Comparison of ENCODE assay signal across 7 mouse cellular contexts in the genomic region with DNA sequence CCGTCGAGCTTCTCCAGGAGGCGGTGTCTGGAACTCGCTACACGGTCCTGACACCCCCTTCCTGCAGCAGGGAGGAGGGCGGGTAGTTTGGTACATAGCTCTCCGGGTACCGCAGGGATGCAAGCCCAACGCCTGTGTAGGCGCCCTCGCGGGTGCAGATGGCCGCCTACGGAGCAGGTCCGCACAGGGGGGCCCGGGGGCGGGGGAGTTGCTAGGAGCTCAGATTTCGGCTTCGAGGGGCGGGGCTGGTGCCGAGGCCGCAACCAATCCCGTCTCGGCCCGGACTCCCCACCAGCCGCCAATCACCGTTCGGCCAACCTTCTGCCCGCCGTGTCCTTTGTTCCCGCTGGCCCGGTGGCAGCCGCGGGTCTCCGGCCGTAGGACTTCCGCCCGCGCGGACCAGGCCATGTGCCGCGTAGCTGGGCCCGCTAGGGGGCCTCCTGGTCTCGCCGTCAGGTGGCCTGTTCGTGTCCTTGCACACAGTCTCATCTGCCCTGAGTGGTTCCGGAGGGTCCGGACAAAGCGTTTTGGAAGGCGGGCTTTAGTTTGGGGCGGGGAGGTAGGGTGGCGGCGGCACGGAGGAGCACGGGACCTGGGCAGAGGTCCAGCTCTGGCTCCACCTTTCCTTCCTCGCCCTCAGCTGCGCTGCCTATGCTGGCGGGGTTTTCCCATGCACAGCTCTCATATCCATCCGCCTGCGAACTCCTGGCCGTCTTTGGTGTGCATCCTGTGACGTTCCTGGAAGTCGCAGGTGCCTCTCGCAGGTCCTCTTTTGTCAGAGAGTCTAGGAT. TPM values are rescaled to one million over a fixed set of nuclear protein-coding genes. Genes with fewer than 3 reads are reported as not detected.
DNase-seq lines count a peak whose midpoint lies in the region; ATAC-seq and TF ChIP-seq lines count a peak whose summit lies in the region.

No protein-coding gene starts in this region.

- H3K27me3 ChIP-seq in embryonic facial prominence, embryonic 10.5 days (replicated peaks; ENCODE audit: low read depth, poor library complexity, severe bottlenecking) = no peaks in the 10 kb centered on the region
- no peaks in the 10 kb centered on the region for H3K27me3 ChIP-seq in intestine, postnatal 0 days (replicated peaks; ENCODE audit: control insufficient read depth, insufficient read depth, low read length)
- no peaks in the 10 kb centered on the region for H3K27me3 ChIP-seq in midbrain, embryonic 11.5 days (ENCODE audit: control insufficient read depth, insufficient read depth, low read length)

- peak overlapping the region; percentile 75 for H3K4me2 ChIP-seq in intestine, postnatal 0 days (replicated peaks; ENCODE audit: low read depth)
- H3K4me2 ChIP-seq in midbrain, embryonic 11.5 days = peak overlapping the region; percentile 47

- H3K27ac ChIP-seq in embryonic facial prominence, embryonic 10.5 days (replicated peaks) = peak overlapping the region; percentile 99
- peak overlapping the region; percentile 94 for H3K27ac ChIP-seq in intestine, postnatal 0 days (ENCODE audit: low read depth, low read length)
- peak overlapping the region; percentile 92 for H3K27ac ChIP-seq in midbrain, embryonic 11.5 days (ENCODE audit: low read depth, low read length)

- peak; percentile 85 for TF ChIP-seq CTCF in intestine, postnatal 0 days (IDR thresholded peaks at IDR 0.05; ENCODE audit: low read depth)

- intact Hi-C loops in left cerebral cortex, postnatal 4 days (cut with DNase I) = loop anchor here (2.0 kb wide), 1 partner anchor 29 kb away; no protein-coding TSS in a partner anchor

- no peaks in the 10 kb centered on the region for H3K36me3 ChIP-seq in embryonic facial prominence, embryonic 10.5 days (replicated peaks)
- H3K36me3 ChIP-seq in intestine, postnatal 0 days (ENCODE audit: control insufficient read depth, insufficient read depth) = no peaks in the 10 kb centered on the region
- H3K36me3 ChIP-seq in midbrain, embryonic 11.5 days (ENCODE audit: control insufficient read depth, insufficient read depth, low read length) = no peaks in the 10 kb centered on the region

- DNase-seq in adrenal gland, adult 2 months = peak; percentile 98
- peak; percentile 99 for DNase-seq in embryonic facial prominence, embryonic 10.5 days (ENCODE audit: low spot score)
- DNase-seq in gonadal fat pad, adult 2 months (ENCODE audit: low read depth) = peak; percentile 46
- peak; percentile 97 for DNase-seq in left cerebral cortex, postnatal 4 days
- peak; percentile 98 for DNase-seq in midbrain, embryonic 11.5 days (ENCODE audit: low spot score, missing footprints)
- peak; percentile 90 for DNase-seq in skeletal muscle tissue, adult 2 months (ENCODE audit: low read depth, low spot score)

- peaks cover 70% of the 10 kb centered on the region for H3K4me1 ChIP-seq in embryonic facial prominence, embryonic 10.5 days
- H3K4me1 ChIP-seq in intestine, postnatal 0 days (replicated peaks; ENCODE audit: control insufficient read depth, insufficient read depth, low read length) = peaks cover 8% of the 10 kb centered on the region
- peaks cover 36% of the 10 kb centered on the region for H3K4me1 ChIP-seq in midbrain, embryonic 11.5 days (ENCODE audit: control insufficient read depth, insufficient read depth, low read length)

- under 1% methylated on average over 64 of the region's 64 CpGs for WGBS in embryonic facial prominence, embryonic 10.5 days
- WGBS in intestine, postnatal 0 days = under 1% methylated on average over 64 of the region's 64 CpGs
- WGBS in midbrain, embryonic 11.5 days = under 1% methylated on average over 62 of the region's 64 CpGs

- peak overlapping the region; percentile 61 for H3K9ac ChIP-seq in intestine, postnatal 0 days (ENCODE audit: low read depth, low read length)
- H3K9ac ChIP-seq in midbrain, embryonic 11.5 days (ENCODE audit: low read length) = peak overlapping the region; percentile 68

- peak overlapping the region; percentile 59 for H3K4me3 ChIP-seq in embryonic facial prominence, embryonic 10.5 days
- peak overlapping the region; percentile 43 for H3K4me3 ChIP-seq in intestine, postnatal 0 days (ENCODE audit: low read depth, low read length)
- H3K4me3 ChIP-seq in midbrain, embryonic 11.5 days (ENCODE audit: low read depth, low read length) = peak overlapping the region; percentile 31

- ATAC-seq in intestine, postnatal 0 days = peak; percentile 87
- peak; percentile 92 for ATAC-seq in midbrain, embryonic 11.5 days (ENCODE audit: low FRiP score)

- no peaks in the 10 kb centered on the region for H3K9me3 ChIP-seq in embryonic facial prominence, embryonic 10.5 days
- H3K9me3 ChIP-seq in intestine, postnatal 0 days (ENCODE audit: control insufficient read depth) = no peaks in the 10 kb centered on the region
- no peaks in the 10 kb centered on the region for H3K9me3 ChIP-seq in midbrain, embryonic 11.5 days (ENCODE audit: control insufficient read depth, low read length)

RNA-seq across cellular contexts. Expression of gene Ptma, which starts 22.4 kb away (rescaled TPM):
- 100 to 1,000 TPM; 538 to 582 TPM for total RNA-seq in adrenal gland, adult 2 months (2021)
- polyA plus RNA-seq in adrenal gland, adult 2 months (2012; rRNA removed) = 728 and 947 TPM in 2 replicates
- 3,352 and 3,592 TPM in 2 replicates for polyA plus RNA-seq in embryonic facial prominence, embryonic 10.5 days (2016; fragmentation: Nextera tagmentation; extraction: Ambion mirVana)
- polyA plus RNA-seq in gonadal fat pad, adult 2 months (2012; rRNA removed) = 380 and 511 TPM in 2 replicates
- 1,008 and 1,098 TPM in 2 replicates for polyA plus RNA-seq in intestine, postnatal 0 days (2015; fragmentation: Nextera tagmentation; extraction: Ambion mirVana)
- 1,000 to 10,000 TPM; 1,018 to 1,064 TPM for total RNA-seq in left cerebral cortex, postnatal 4 days (2021)
- 3,090 and 3,352 TPM in 2 replicates for polyA plus RNA-seq in midbrain, embryonic 11.5 days (2014; fragmentation: Nextera tagmentation; extraction: Ambion mirVana)

Comparison
In these comparisons a context has a peak if more than half of its experiments do, and no peak if none do; other contexts are left out.
1. Peak in every context shown above with its lines: DNase-seq, ATAC-seq, H3K4me3 ChIP-seq and H3K27ac ChIP-seq.
2. DNase-seq: peak in every context shown above with its lines; median percentile 99 in embryonic facial prominence, embryonic 10.5 days; 98 in adrenal gland, adult 2 months; 98 in midbrain, embryonic 11.5 days; 97 in left cerebral cortex, postnatal 4 days; 90 in skeletal muscle tissue, adult 2 months; 46 in gonadal fat pad, adult 2 months.